Mouse (Mus musculus) small intestine, adult 2 months (tissue): ENCODE measurements at regions not wholly inside any gene's neighbourhood (a gene's known extent, or its start where the extent isn't known, plus 50 kb on each side); places are given as distances from the start of the nearest gene placed in this dataset.

ENCODE experiments used
- CTCF ChIP-seq: fragments of 200-500 bp; IDR thresholded peaks from 2 replicates; pipeline ENCODE4 v1.5.1; 2012; ENCODE audit warnings: low read depth, mild to moderate bottlenecking, control low read depth, inconsistent platforms, low read length, moderate library complexity, mixed read lengths; ENCODE audit not compliant: insufficient replicate concordance, insufficient read length; ENCODE audit errors: extremely low read depth
- POLR2A ChIP-seq: fragments of 200-500 bp; IDR thresholded peaks from 2 replicates; pipeline ENCODE4 v1.6.1; 2012; ENCODE audit warnings: low read depth, mild to moderate bottlenecking, control low read depth, inconsistent platforms, low read length, moderate library complexity

DNA sequence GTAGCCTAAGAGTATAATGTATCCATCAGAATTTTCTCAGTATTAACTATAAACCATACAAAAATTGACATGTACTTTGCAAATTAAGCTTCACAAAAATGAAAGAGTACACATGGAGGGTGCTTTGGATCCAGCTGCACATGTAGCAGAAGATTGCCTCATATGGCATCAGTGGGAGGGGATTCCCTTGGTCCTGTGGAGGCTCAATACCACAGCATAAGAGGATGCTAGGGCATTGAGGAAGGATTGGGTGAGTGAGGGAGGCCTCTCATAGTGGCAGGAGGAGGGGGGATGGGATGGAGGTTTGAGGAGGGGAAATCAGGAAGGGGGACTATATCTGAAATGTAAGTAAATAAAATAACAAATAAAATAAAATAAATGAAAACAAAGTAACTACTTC is 301.7 kb upstream of the Cntn5 start:
- TF ChIP-seq POLR2A (no peak), CTCF (no peak)
